Mouse (Mus musculus): ENCODE results near the gene Anapc11. TPM values are rescaled to one million over a fixed set of nuclear protein-coding genes. Genes with fewer than 3 reads are reported as not detected.

The Anapc11 gene
- polyA plus RNA-seq, 1 experiment: 116 TPM

DNA sequence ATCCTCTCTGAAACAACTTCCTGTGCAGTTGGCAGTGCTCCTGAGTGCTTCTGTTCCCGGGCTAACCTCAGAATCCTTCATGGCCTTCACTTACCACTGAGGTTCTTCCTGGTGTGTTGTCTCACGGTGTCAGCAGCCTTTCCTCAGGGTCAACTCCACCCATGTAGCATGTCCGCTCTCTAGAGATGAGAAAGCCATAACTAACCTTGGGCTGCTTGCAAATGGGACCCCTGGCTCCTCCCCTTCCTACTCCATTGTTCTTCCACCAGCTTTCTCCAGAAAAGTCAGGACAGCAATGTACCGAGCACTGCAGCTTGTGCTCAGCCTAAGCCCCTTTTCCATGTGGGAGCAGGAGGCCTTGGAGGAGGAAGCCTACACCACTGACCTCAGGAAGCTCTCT, 8.5 kb downstream of the Anapc11 start:
- no peak for DNase-seq (ENCODE audit: low spot score)

DNA sequence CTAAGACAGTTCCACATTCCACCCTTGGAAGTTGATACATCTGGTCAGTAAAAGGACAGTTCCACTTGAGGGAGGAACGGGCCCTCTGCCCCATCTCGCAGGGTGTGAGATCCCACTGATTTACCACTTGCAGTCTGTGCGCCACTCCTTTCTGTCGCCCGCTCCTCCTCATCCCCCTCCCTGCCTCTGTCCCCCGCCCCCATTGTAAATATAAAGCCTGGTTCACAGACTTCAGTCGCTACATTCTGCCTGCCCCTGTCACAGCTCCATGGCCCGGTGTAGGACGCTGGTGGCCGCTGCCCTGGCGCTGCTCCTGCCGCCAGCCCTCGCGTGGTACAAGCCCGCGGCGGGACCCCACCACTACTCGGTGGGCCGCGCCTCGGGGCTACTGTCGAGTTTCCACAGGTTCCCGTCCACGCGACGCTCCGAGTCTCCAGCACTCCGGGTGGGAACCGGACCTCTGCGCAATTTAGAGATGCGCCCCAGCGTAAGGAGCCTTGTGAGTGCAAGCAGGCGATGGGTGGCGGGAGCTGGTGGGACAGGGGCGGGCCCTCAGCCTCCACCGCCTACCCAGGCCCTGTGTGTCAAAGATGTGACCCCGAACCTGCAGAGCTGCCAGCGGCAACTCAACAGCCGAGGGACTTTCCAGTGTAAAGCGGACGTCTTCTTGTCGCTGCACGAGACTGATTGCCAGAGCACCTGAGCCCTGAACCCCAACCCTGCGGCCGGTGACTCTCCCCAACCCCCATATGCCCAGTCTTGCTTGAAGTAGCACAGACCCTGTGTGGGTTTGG, 10.2 kb downstream of the Anapc11 start, which contains the start of gene Npb:
Gene Npb, plus strand, starts transcription at position 237 of the 794 bp plus-strand sequence.
- DNase-seq (ENCODE audit: low spot score): peak; percentile 19

DNA sequence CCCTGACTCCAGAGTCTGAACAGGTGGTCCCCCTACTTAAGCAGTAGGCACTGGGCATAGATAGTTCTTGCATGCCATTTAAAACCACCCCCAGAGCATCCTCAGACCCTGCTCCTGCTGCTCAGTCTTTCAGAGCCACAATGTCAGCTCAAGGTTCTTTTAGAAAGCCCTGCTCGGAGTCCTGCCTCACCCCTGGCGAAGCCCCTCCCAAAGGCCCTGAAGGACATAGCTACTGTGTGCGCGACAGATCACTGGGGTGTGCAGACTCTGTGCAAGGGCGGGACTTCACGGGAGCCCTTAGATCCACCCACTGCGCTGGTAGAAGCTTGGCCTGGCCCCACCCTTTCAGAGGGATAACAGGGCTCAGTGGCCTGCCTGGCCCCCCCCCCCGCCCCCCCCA, 11.0 kb downstream of the Anapc11 start:
- no peak for DNase-seq (ENCODE audit: low spot score)

DNA sequence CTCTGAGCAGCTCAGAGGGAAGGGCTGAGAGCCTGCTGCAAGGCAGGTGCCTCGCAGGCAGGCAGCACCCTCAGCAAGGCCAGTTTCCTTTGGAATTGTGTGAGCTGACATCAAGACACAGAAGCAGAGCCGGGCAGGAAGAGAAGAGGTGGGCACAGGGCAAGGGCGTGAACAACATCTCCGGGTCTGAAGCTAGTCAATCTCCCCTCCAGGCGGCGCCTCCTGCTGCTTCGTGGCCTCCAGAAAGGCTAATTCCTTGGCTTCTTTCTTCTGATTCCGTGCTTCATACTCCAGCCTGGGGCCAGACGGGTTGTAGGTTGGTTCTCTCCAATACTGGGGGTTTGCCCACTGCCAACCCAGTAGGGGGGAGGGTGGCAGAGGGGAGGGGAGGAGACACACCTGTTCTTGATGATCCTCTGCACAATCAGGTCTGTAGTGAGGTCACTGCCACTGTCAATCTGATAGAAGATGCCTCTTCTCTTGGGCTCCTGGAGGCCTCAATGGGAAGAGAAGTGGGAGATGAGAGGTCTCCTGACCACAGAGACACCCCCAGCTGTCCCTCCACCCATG, 12.3 kb downstream of the Anapc11 start:
- peak; percentile 17 for DNase-seq (ENCODE audit: low spot score)

DNA sequence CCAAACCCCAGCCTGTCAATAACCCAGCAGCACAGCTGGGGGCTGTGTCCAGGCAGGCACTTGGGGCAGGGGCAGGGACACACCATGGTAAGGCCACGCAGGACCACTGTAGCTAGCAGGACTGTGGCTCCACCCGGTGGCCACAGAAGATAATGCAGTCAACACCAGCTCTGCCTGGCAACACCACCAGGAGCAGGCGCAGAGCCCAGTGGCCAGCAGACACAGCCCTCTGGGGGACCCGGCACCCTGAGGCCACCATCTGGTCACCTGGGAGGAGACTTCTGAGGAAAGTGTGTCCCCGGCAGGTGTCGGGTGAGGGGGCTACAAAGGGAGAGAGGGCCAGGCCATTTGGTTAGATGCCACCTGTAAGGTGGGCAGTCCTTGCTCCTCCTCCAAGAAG, 14.5 kb downstream of the Anapc11 start:
- DNase-seq (ENCODE audit: low spot score): peak; percentile 45

DNA sequence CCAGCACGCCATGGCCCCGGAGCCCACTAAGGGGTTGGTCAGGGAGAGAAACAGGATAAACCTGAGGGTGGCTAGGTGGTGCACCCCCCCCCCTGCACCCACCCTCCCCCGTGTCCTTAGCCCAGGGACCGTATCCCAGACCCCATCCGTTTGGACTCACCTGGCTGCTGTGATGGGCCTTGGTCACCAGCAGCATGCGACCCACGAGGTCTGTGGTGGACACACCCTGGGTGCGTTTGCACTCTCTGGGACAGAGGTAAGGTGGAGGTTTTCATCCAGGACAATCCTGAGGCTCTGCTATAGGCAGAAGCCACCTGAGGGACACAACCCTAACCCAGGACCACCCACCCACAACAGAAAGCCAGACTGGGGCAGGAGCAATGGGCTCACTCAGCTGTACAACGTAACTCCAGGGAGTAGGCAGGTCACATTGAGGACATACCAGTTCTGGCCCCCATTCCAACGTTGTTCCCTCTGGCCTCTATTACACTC, 15.3 kb downstream of the Anapc11 start:
- peak; percentile 18 for DNase-seq (ENCODE audit: low spot score)

DNA sequence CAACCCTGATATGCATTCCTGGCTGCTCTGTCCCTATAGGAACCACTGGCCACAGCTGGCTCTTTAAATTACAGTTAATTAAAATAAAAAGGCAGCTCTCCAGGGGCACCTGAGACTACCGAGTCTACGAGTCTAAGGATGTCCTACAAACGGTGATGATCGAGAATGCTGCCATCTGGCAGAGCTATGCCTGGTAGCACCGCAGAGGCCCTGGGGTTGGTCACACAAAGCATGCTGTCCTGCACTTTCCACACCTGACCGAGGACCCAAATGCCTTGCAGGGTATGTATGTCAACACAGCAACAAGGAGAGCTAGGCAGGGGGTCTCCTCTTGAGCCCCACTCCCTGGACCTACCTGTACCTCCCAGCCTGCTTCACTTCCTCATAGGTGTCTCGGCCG, 15.8 kb downstream of the Anapc11 start:
- DNase-seq (ENCODE audit: low spot score): no peak

DNA sequence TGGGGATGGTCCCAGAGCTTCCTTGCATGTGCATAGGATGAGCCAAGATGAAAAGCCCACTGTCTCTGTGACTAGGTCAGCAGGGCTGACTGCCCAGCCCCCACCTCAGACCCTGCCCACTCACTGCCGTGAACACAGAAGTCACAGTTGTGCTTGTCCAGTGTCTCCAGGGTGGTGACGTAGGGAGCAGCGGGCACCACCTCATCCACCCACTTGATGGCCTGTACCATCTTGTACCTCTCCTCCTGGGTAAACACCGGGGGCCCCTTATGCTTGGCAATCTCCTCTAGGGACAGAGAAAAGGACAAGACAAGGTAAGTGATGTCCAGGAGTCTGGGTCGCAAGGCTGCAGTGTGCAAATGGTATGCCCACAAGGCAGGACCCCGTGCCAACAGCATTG, 16.9 kb downstream of the Anapc11 start:
- peak; percentile 20 for DNase-seq (ENCODE audit: low spot score)

DNA sequence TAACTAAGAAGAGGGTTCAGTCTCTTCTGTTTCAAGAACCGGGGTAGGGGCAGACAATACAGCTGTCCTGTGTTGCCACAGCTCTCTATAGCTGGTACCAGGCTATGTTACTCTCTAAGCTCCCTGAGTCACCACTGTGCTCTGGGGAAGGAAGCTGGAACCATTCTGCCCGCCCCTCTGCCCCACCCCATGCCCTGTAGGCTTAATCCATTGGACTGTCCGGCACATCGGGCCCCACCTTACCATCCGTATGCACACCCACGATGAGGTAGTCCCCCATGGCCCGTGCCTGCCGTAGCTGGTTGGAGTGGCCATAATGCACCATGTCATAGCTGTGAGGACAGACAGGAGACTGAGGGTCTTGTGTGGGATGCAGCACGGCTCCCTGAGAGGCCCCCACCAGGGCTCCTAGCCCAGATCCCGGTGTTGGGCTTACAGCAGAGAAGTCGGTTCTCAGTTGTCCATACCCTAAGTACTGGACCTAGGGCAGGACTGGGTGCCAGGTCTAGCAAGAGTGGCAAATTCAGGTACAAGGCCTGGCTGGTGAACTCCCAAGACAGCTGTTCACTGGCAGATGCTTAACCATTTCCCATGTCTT, 17.5 kb downstream of the Anapc11 start:
- DNase-seq (ENCODE audit: low spot score): peak; percentile 19

DNA sequence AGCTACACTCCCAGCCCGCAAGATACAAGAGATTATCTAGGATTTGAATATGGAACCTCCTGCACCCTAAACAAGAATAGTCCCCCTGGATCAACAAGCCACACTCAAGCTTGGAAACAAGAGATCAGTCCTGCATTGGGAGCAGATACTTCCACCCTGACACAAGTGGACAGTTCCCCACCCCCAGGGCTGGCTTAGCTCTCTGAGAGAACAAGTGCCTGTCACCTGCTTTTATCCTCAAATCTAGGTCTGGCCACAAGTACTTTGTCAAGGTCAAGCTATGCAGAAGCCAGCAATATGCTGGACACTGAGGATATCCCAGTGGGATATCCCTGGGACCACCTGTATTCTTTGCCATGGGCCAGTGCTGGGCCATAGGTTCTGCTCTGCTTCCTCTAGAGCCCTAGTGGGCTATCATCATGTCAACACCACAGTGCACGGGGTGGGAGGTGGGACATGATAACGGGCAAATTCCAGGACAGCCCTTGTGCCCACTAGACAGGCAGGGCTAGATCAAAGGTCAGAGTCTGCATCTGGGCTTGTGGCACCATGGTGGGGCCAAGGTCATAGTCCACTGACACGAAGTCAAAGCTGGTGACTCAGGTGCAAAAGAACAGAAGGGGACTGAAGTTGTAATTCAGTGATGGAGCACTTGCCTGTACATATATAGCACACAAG, 18.5 kb downstream of the Anapc11 start:
- peak; percentile 17 for DNase-seq (ENCODE audit: low spot score)

DNA sequence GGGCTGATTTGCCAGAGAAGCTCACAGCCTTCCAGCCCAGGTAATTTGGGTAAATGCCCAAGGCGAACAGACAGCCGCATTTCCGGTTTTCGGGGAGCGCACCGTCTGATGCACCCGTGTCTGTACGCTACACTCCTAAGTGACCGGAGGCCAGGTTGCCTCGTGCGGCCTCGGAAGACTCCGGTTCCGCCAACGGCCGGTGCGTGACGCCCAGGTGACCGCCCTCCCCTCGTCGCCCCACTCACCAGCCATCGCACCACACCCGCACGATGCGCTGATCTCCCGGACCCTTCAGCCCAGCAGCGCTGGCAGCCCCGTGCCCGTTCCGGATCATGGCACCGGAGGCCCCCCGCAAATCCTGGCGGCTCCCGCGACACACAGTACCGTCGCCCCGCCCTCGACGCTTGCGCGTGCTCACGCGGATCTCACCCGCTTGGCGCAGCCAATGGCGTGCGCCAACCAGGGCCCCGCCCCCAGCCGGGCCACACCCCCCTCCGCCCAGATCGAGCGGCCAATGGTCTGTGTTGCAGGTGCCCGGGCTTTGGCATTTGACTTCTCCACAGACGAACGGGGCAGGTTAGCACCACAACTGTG, 19.4 kb downstream of the Anapc11 start, which contains the start of gene Pcyt2:
Gene Pcyt2, minus strand, starts transcription at position 418 of the 594 bp plus-strand sequence.
- peak; percentile 82 for DNase-seq (ENCODE audit: low spot score)

DNA sequence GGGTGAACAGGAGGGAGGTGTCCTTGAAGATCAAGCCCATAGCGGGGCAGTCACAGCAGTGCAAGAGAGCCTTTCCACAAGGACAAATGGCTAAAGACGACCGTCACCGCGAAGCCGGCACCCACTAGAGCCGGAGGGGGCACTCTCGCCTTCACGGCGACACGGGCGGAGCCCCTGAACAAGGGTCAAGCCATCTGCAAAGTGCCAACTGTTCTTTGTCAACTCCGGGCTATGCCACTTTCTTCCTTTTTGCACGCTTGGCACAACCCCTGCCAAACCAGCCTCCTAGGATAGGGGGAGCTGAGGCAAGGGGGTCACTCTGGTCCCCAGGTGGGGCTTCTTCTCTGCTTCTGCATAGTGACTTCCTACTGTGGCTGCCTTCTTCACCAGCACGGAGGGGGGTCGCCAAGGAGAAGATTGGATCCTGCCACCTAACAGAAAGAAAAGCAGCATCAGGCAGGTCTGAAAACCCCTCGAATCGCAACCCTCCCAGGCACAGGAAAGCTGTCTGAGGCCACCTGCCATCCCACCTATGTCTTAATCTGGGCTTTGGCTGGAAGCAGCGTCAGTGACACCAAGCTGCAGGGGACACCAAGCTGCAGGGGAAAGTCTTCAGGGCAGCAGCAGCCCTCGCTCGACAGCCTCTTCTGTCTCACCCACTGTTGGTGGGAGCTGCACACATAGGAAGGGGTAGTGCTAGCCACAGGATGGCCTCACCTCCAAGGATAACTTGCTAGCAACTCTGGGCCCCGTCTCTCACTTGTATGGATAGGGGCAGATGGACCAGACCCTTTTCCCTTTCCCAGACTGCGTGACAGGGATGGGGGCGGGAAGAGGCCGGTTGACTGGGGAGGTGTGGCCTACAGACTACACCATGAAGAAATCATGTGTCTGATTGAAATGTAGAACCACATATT, 20.7 kb downstream of the Anapc11 start:
- no peak for DNase-seq (ENCODE audit: low spot score)

DNA sequence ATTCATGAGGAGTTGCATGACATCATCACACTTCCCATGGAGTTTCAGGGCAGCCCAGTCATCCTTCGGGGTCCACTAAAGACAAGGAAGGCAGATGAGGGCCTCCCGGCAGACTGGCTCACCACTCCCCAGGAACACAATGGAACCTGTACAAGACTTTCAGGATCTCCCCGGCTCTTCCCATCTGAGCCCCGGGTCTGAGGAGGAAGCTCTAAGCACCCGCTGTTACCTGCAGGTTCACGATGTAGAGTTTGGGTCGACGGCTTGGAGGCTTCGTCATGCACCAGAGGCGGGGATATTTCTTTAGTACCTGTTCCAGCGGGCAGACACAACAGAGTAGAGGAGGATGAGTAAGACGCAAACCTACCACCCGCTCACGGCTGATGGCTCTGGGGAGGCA, 22.0 kb downstream of the Anapc11 start:
- peak; percentile 20 for DNase-seq (ENCODE audit: low spot score)

DNA sequence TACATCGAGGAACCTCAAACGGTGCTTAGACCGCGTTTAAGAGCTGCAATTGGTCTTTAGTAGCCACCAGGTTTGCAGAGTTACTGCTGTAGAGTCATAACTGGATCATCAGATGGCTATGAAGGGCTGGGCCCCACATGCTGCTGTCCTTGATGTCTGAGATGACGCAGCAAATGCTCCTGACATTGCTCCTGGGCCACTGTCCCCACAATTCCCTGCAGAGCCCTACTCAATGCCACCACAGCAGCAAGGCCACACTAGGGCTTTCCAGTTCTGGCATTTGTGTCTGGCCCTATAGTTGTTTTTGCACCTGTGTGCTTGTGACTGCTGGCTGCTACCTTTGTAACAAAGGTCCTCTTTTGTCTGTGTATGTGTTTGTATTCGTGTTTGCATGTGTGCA, 24.6 kb downstream of the Anapc11 start:
- DNase-seq (ENCODE audit: low spot score): no peak

DNA sequence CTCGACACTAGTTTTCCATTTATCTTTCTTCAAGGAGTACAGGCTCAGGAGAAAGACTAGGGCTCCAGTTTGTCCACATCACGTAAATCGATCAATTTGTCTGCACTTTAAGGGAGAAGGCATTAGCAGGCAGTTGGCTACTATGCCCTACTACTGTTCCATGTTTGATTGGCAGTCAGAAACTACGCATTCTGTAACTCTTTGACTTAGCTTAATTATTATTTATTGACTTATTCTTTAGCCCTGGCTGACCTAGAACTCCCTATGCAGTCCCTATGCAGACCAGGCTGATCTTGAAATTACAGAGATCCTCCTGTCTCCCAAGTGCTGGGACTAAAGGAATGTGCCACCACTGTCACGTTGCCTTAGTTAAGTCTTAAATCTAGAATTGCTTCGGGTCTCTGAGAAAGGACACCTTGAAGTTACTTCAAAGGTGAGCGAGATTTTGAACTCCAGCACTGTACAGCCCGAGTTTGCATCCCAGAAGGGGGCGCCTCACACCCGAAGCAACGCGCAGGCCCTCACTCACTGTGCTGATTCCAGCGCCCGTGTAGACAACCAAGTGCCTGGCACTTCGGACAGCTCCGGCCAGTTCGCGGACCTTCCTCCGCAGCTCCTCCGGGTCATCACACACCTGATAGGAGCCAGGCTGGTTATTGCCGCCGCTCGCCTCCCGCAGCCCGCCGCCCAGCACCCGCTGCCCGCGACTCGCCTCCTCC, 25.9 kb downstream of the Anapc11 start:
- DNase-seq (ENCODE audit: low spot score): no peak

DNA sequence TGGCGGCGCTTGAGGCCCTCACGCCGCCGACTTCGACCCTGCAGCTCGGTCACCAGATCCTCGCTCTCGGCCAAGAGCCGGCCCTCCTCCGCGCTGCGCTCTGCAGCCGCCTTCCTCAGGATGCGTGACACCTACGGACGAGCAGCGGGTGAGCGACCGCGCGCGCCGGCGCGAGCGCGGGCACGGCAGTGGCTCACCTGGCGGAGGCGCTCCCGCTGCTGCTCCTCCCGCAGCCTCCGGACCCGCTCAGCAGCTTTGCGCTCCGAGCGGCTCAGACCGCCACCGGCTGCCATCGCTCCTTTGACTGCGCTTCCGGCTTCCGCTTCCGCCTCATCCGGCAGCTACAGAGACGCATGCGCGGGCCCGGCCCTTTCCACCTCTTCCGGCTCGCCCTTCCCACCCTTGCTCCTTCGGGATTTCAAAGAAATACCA, 26.5 kb downstream of the Anapc11 start:
- peak; percentile 70 for DNase-seq (ENCODE audit: low spot score)

DNA sequence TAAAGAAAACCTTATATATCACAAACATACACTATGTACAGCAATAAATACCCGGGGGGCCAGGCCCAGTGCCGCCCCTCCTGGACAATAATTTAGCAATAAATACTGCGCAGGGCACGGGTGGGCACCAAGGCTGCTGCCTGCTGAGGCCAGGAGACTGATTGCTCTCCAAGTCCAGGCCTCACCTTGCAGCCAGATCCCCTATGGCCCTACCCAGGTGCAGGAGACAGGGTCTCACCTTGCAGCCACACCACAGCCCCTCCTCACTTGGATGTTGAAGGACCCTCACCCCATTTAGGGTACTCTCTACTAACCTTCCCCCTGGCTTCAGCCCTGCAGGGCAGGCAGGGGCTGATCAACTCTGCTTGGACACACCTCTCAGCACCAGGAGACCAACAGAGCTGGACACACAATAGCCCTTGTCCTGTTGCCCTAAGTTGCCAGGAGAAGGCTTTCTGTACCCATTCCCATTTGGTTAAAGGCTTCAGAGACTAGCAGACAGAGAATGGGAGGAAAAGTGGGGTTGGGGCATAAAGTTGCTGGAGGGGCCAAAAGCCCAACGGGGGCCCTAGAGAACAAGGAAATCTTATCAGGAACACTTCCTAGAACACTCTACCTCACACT, 27.0 kb downstream of the Anapc11 start, which contains the start of gene Sirt7:
Gene Sirt7, minus strand, starts transcription at position 89 of the 624 bp plus-strand sequence.
- DNase-seq (ENCODE audit: low spot score): peak; percentile 19

DNA sequence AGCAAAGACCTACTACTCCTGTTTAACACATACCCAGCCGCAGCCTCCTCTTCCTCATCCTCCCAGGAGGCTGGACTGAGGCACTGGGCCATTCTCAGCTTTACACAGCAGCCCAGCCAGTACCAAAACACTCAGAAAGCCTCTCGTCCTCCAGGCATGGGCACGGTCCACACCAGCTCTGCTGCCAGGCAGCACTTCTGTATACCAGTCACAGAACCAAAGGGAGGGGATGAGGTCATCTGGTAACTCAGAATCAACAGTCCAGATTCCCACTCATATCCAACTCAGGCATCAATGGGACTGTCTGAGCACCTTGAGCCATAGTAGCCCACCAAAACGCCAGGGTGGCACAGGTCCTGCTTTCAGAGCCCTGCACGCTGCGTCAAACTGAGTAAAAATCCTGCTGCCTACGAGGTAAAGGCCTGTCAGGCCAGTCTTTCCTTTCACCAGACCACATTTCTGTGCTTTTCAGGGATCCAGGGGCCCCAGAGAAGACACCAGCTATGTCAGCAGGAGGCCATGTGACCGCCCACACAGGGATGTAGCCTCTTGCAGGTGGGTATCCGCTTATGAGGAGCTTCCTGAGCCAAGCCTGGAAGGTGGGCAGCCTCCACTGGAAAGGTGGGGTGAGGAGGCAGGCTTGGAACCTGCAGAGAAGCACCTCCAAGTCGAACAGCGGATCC, 28.7 kb downstream of the Anapc11 start:
- no peak for DNase-seq (ENCODE audit: low spot score)

Measured in urinary bladder, adult 2 months (tissue).